Mouse (Mus musculus) liver, adult 2 months (tissue): Measurements from ENCODE around the gene Ccl20. TPM values are rescaled to one million over a fixed set of nuclear protein-coding genes. Genes with fewer than 3 reads are reported as not detected.

Experiments
- DNase-seq: peaks from one replicate; pipeline ENCODE4 v3.0.0-alpha.2; 2011; ENCODE audit warnings: low read depth, low spot score; ENCODE audit errors: extremely low read depth
- H3K27ac ChIP-seq: fragments of 200-500 bp; replicated peaks from 2 replicates; pipeline ENCODE4 v1.5.1; 2012; ENCODE audit warnings: low read depth, mild to moderate bottlenecking, control low read depth, inconsistent platforms, low read length; ENCODE audit not compliant: insufficient read depth
- H3K27me3 ChIP-seq: fragments of 200-500 bp; 2 replicates; pipeline ENCODE4 v1.6.1; 2012; ENCODE audit warnings: mild to moderate bottlenecking, moderate library complexity, low read length, inconsistent platforms; ENCODE audit not compliant: control insufficient read depth, insufficient read depth
- H3K36me3 ChIP-seq: fragments of 200-500 bp; 2 replicates; pipeline ENCODE4 v1.6.1; 2012; ENCODE audit warnings: low read length, inconsistent platforms; ENCODE audit not compliant: control insufficient read depth, insufficient read depth
- H3K4me1 ChIP-seq: fragments of 200-500 bp; 2 replicates; pipeline ENCODE4 v1.6.1; 2011; ENCODE audit warnings: low read length; ENCODE audit not compliant: control insufficient read depth, insufficient read depth
- H3K4me3 ChIP-seq: fragments of 200-500 bp; 2 replicates; pipeline ENCODE4 v1.5.1; 2011; ENCODE audit warnings: low read depth, mild to moderate bottlenecking, control low read depth, low read length, moderate library complexity; ENCODE audit not compliant: insufficient read depth
- H3K79me2 ChIP-seq: fragments of 200-500 bp; 2 replicates; pipeline ENCODE4 v1.6.1; 2012; ENCODE audit warnings: inconsistent platforms, mild to moderate bottlenecking, low read length, moderate library complexity; ENCODE audit not compliant: control insufficient read depth, insufficient read depth
- H3K9ac ChIP-seq: fragments of 200-500 bp; 2 replicates; pipeline ENCODE4 v1.6.1; 2012; ENCODE audit warnings: low read depth, mild to moderate bottlenecking, control low read depth, inconsistent platforms, low read length
- CTCF ChIP-seq: fragments of 200-500 bp; IDR thresholded peaks from 2 replicates; pipeline ENCODE4 v1.5.1; 2011; ENCODE audit warnings: low read depth, low read length, control low read depth
- POLR2A ChIP-seq: fragments of 200-500 bp; IDR thresholded peaks from 2 replicates; pipeline ENCODE4 v1.6.1; 2011; ENCODE audit warnings: low read length, control low read depth; ENCODE audit not compliant: insufficient read depth; ENCODE audit errors: extremely low read depth
- WGBS: fragments of 180-500 bp; shearing (Covaris S2); methylation state at CpG from one replicate; pipeline ENCODE4 v1.1.7; 2018; 5-methylcytosine and 5-hydroxymethylcytosine counted together
- polyA plus RNA-seq: library from polyadenylated mRNA; depleted of rRNA; stranded (reverse); fragments of >200 nt; gene quantifications from 2 replicates; pipeline ENCODE4 v1.2.3, GENCODE M21; 2012
- total RNA-seq: library from RNA; depleted of rRNA; stranded (reverse); fragments of >200 nt; gene quantifications from 2 replicates; pipeline ENCODE4 v1.2.3, GENCODE M21; 2014

The Ccl20 gene
- total and polyA plus RNA-seq, 2 experiments, result not detected

DNA sequence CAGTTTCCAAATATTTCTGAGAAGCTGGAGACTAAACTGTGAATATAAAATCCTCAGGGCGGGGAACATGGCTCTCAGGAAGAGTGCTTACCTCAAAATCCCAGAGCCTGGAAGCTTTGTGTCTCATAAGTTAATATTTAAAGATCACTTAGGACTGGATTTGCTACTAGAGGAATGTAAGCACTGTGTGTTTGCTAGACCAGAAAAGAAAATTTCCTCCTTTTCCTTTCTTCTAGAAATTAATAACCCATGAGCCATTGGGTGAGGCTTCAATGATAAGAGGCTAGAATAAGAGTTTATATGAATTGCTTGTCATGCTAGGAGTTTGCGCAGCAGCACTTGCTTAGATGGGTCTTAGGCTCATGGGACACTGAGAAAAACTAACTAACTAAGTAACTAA is 31.8 kb upstream of the Ccl20 start:
- WGBS, result 84% methylated on average over 2 of the region's 2 CpGs

GRCm38 (mm10) chr1:83091268-83091667 is 25.3 kb upstream of the Ccl20 start:
- no peak for DNase-seq
- no peaks in the 10 kb centered on the region for H3K79me2 ChIP-seq
- H3K36me3 ChIP-seq, result no peaks in the 10 kb centered on the region
- H3K27ac ChIP-seq, result no peak overlapping the region
- 65% methylated on average over 3 of the region's 3 CpGs for WGBS
- no peak overlapping the region for H3K4me3 ChIP-seq
- no peaks in the 10 kb centered on the region for H3K27me3 ChIP-seq
- TF ChIP-seq POLR2A (no peak), CTCF (no peak)
- H3K4me1 ChIP-seq, result no peaks in the 10 kb centered on the region
- H3K9ac ChIP-seq, result no peak overlapping the region

More for the DNA sequence above, 31.8 kb upstream of the Ccl20 start:
- Histone ChIP-seq H3K9ac (no peak overlapping the region), H3K4me3 (no peak overlapping the region), H3K36me3 (no peaks in the 10 kb centered on the region), H3K27ac (no peak overlapping the region), H3K4me1 (no peaks in the 10 kb centered on the region), H3K27me3 (no peaks in the 10 kb centered on the region), H3K79me2 (no peaks in the 10 kb centered on the region)
- no peak for DNase-seq
- TF ChIP-seq POLR2A (no peak), CTCF (no peak)

- WGBS, result 88% methylated on average over 4 of the region's 4 CpGs
- no peaks in the 10 kb centered on the region for H3K79me2 ChIP-seq
- no peak overlapping the region for H3K27ac ChIP-seq
Measured at GRCm38 (mm10) chr1:83096935-83097334, 19.6 kb upstream of the Ccl20 start.

DNA sequence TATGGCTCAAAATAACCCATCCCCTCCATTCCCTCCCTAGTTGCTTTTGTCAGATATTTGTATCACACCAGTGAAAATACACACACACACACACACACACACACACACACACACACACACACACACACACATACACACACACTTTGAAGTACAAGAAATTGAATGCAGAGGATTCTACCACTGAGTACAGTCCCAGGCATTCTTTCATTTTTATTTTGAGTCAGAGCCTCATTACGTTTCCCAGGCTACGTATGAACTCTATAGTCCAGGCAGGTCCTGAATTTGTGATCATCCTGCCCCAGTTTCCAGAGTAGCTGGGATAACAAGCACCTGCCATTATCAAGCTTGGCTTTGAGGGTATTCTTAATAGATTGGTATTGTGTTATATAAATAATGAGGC is 17.4 kb upstream of the Ccl20 start:
- WGBS, result 99% methylated on average over 2 of the region's 2 CpGs
- Histone ChIP-seq H3K9ac (no peak overlapping the region), H3K27me3 (no peaks in the 10 kb centered on the region), H3K4me3 (no peak overlapping the region), H3K36me3 (no peaks in the 10 kb centered on the region), H3K4me1 (peaks cover 2% of the 10 kb centered on the region; the same call in 1 of the 2 replicates), H3K27ac (no peak overlapping the region), H3K79me2 (no peaks in the 10 kb centered on the region)
- TF ChIP-seq CTCF (no peak), POLR2A (no peak)
- no peak for DNase-seq

More at GRCm38 (mm10) chr1:83096935-83097334, 19.6 kb upstream of the Ccl20 start:
- no peak for DNase-seq
- TF ChIP-seq POLR2A (no peak), CTCF (no peak)
- peaks cover 2% of the 10 kb centered on the region; the same call in 1 of the 2 replicates for H3K4me1 ChIP-seq
- H3K36me3 ChIP-seq, result no peaks in the 10 kb centered on the region
- H3K27me3 ChIP-seq, result no peaks in the 10 kb centered on the region
- no peak overlapping the region for H3K9ac ChIP-seq
- H3K4me3 ChIP-seq, result no peak overlapping the region

- no peaks in the 10 kb centered on the region for H3K79me2 ChIP-seq
- H3K9ac ChIP-seq, result no peak overlapping the region
- no peak for TF ChIP-seq POLR2A
- no peak for TF ChIP-seq CTCF
- peaks cover 2% of the 10 kb centered on the region; the same call in 1 of the 2 replicates for H3K4me1 ChIP-seq
- H3K36me3 ChIP-seq, result no peaks in the 10 kb centered on the region
- peak; percentile 11 for DNase-seq
- no peaks in the 10 kb centered on the region for H3K27me3 ChIP-seq
- 46% methylated on average over 7 of the region's 7 CpGs for WGBS
- H3K4me3 ChIP-seq, result no peak overlapping the region
- H3K27ac ChIP-seq, result no peak overlapping the region
Measured at GRCm38 (mm10) chr1:83099580-83100137, 16.9 kb upstream of the Ccl20 start.

DNA sequence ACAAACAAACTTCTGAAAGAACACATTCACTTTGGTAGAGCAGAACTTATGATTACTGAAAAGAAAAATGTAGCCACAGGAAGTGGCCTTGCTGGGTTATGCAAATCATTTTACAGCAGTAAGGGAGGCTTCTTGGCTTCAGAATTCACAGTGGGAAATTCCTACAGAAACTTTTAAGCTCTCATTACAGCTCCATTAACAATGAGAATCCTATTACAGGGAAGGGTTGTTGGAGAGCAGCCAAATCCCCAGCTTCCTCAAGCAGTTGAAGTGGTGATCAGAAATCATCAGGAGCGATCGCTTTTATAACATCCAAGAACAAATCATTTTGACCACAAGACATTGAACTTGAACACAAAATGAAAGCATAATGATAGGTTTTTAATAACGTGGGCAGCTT is 14.7 kb upstream of the Ccl20 start:
- Histone ChIP-seq H3K4me3 (no peak overlapping the region), H3K79me2 (no peaks in the 10 kb centered on the region), H3K27ac (no peak overlapping the region), H3K4me1 (peaks cover 2% of the 10 kb centered on the region; the same call in 1 of the 2 replicates), H3K9ac (no peak overlapping the region), H3K36me3 (no peaks in the 10 kb centered on the region), H3K27me3 (no peaks in the 10 kb centered on the region)
- WGBS, result 62% methylated on average over 3 of the region's 3 CpGs
- TF ChIP-seq CTCF (no peak), POLR2A (no peak)
- no peak for DNase-seq
